Mouse (Mus musculus) testis, adult 2 months (tissue): ENCODE data around the gene Rarb. TPM values are rescaled to one million over a fixed set of nuclear protein-coding genes. Genes with fewer than 3 reads are reported as not detected.

Experiments used
- H3K27ac ChIP-seq: fragments of 200-500 bp; 2 replicates; pipeline ENCODE4 v1.5.1; 2012; ENCODE audit warnings: low read depth, low read length; ENCODE audit not compliant: control insufficient read depth, insufficient read depth
- H3K27me3 ChIP-seq: fragments of 200-500 bp; 2 replicates; pipeline ENCODE4 v1.6.1; 2012; ENCODE audit warnings: mild to moderate bottlenecking, low read length, moderate library complexity; ENCODE audit not compliant: control insufficient read depth, insufficient read depth
- H3K36me3 ChIP-seq: fragments of 200-500 bp; 2 replicates; pipeline ENCODE4 v1.6.1; 2012; ENCODE audit warnings: mild to moderate bottlenecking, low read length; ENCODE audit not compliant: control insufficient read depth, insufficient read depth
- H3K4me1 ChIP-seq: fragments of 200-500 bp; 2 replicates; pipeline ENCODE4 v1.6.1; 2012; ENCODE audit warnings: low read length; ENCODE audit not compliant: control insufficient read depth, insufficient read depth
- H3K4me3 ChIP-seq: fragments of 200-500 bp; 2 replicates; pipeline ENCODE4 v1.5.1; 2012; ENCODE audit warnings: low read depth, mild to moderate bottlenecking, low read length, moderate library complexity, mixed read lengths; ENCODE audit not compliant: control insufficient read depth
- CTCF ChIP-seq: fragments of 200-500 bp; IDR thresholded peaks from 2 replicates; pipeline ENCODE4 v1.5.1; 2012; ENCODE audit warnings: low read depth, mild to moderate bottlenecking, inconsistent platforms, low read length, moderate library complexity; ENCODE audit not compliant: control insufficient read depth, insufficient read depth, insufficient replicate concordance
- POLR2A ChIP-seq: fragments of 200-500 bp; IDR thresholded peaks from 2 replicates; pipeline ENCODE4 v1.6.1; 2012; ENCODE audit warnings: low read depth, mild to moderate bottlenecking, inconsistent platforms, low read length, moderate library complexity; ENCODE audit not compliant: control insufficient read depth
- polyA plus RNA-seq: library from polyadenylated mRNA; depleted of rRNA; stranded (reverse); fragments of >200 nt; gene quantifications from 2 replicates; pipeline ENCODE4 v1.2.3, GENCODE M21; 2012

Rarb gene
- polyA plus RNA-seq, 1 experiment: 5.6 TPM

DNA sequence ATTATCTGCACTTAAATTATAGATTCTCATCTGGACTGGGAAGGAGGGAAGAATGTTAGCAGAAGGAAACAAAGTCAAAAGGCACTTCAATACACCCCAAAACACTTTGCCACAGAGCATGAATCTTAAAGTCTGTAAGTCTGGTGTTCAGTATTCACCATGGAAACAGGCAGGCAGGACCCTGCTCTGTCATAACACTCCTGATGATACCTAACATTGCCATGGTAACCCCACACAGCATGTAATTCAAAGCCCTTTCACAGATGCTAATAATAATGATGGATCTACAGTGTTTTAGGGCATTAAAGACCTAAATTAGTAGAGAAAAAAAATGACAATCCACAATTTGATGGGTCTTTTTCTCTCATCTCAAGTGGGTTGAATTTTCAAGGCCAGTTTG, 301.0 kb downstream of the Rarb start:
- Histone ChIP-seq H3K4me3 (no peak overlapping the region), H3K27ac (no peak overlapping the region), H3K36me3 (no peaks in the 10 kb centered on the region), H3K4me1 (no peaks in the 10 kb centered on the region), H3K27me3 (no peaks in the 10 kb centered on the region)
- TF ChIP-seq CTCF: no peak
- TF ChIP-seq POLR2A: no peak

DNA sequence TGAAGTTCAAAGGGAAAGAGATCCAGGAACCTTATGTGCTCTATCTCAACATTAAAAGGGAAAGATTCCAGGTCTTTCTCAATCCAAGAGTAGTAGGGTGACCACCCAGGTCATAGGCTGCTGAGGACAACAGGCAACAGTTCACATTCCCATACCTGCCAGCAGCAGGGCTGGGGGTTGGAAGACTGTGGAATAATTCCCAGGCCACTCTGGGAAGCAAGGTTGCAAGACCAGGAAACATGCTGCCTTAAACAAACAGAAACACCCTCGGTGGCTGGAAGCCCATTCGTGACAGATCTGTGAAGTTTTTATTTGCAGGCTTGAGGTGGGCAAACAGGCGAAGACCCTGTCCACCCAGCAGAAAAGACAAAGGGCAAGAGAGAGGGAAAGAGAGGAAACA, 303.2 kb downstream of the Rarb start:
- no peaks in the 10 kb centered on the region for H3K36me3 ChIP-seq
- no peak for TF ChIP-seq POLR2A
- TF ChIP-seq CTCF: no peak
- H3K4me1 ChIP-seq: no peaks in the 10 kb centered on the region
- no peak overlapping the region for H3K4me3 ChIP-seq
- no peaks in the 10 kb centered on the region for H3K27me3 ChIP-seq
- H3K27ac ChIP-seq: no peak overlapping the region

DNA sequence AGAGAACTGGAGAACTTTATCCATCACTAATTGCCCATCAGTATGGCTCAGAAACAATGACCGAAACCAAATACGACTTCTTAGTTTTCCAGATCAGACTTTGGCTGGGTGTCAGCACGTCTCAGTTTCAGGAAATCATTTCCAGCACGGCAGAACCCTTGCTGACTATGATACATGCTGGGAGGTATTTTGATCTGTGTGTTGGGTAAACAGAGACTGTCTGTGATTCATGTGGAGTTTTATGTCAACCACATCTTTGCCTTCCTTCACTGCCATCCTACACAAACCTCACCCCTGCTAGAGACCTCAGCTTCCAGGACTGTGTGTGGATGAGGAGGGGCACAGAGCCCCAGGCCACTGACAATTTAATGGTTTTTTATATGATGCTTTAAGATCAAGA, 308.4 kb downstream of the Rarb start:
- no peaks in the 10 kb centered on the region for H3K27me3 ChIP-seq
- H3K36me3 ChIP-seq: no peaks in the 10 kb centered on the region
- TF ChIP-seq CTCF: no peak
- no peak for TF ChIP-seq POLR2A
- no peak overlapping the region for H3K27ac ChIP-seq
- H3K4me1 ChIP-seq: no peaks in the 10 kb centered on the region
- H3K4me3 ChIP-seq: no peak overlapping the region

DNA sequence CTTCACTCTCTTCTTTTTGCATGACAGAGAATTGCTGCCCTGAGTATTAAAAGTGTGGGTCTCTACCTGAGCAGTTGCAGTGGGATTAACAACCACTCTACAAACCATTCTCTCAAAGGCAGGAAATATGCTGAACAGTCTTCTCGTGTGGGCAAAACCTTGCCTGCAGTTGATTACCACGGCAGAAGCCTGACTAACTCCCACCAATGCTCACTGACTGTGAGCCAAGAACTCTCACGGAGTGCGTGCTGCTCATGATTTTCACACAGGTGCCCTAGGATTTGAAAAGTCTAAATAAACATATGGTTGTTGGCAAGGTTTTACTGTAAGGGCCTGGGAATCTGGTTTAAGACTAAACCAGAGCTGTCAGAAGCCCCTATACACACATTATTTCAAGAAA, 309.1 kb downstream of the Rarb start:
- Histone ChIP-seq H3K4me3 (no peak overlapping the region), H3K4me1 (no peaks in the 10 kb centered on the region), H3K27ac (no peak overlapping the region), H3K27me3 (no peaks in the 10 kb centered on the region), H3K36me3 (no peaks in the 10 kb centered on the region)
- TF ChIP-seq POLR2A (no peak), CTCF (no peak)

DNA sequence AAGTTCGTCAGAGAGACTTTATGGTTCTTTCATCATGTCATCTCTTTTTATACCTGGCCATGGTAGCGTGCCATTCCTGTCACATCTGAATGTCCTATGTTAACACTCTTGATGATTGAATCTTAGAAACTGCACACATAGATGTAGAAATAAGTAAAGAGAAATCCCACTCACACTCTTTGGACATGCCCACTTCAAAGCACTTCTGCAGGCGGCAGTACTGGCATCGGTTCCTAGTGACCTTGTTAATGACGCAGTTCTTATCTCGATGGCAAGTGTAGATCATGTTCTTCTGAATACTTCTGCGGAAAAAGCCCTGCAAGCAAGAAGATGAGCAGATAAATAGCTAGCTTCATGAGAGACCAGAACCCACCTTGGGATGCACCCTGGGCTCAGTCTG, 310.2 kb downstream of the Rarb start:
- Histone ChIP-seq H3K4me1 (no peaks in the 10 kb centered on the region), H3K27ac (no peak overlapping the region), H3K4me3 (no peak overlapping the region), H3K27me3 (no peaks in the 10 kb centered on the region), H3K36me3 (no peaks in the 10 kb centered on the region)
- TF ChIP-seq CTCF (no peak), POLR2A (no peak)

DNA sequence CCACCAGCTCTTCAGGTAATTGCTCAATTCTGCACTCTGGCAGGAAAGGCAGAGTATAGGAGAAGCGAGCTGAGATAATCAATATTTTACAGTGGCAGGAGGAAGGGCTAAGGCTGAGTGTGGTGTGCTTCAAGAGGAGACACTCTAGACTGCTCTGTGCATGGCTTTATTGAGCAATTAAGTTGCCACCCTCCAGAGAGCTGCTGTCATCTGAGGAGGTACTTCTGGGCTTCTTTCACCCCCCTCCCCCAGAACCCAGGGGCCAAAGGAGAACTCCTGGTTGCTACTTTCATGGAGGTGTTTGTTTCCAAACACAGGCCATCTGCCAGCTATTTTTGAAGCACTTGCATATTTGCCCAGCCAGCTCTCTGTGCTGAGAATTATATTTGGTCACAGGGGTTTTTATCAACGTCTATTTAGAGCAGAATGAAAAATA, 321.7 kb downstream of the Rarb start:
- H3K4me1 ChIP-seq: no peaks in the 10 kb centered on the region
- no peak overlapping the region for H3K27ac ChIP-seq
- H3K36me3 ChIP-seq: no peaks in the 10 kb centered on the region
- no peak overlapping the region for H3K4me3 ChIP-seq
- H3K27me3 ChIP-seq: no peaks in the 10 kb centered on the region
- TF ChIP-seq POLR2A: no peak
- no peak for TF ChIP-seq CTCF

DNA sequence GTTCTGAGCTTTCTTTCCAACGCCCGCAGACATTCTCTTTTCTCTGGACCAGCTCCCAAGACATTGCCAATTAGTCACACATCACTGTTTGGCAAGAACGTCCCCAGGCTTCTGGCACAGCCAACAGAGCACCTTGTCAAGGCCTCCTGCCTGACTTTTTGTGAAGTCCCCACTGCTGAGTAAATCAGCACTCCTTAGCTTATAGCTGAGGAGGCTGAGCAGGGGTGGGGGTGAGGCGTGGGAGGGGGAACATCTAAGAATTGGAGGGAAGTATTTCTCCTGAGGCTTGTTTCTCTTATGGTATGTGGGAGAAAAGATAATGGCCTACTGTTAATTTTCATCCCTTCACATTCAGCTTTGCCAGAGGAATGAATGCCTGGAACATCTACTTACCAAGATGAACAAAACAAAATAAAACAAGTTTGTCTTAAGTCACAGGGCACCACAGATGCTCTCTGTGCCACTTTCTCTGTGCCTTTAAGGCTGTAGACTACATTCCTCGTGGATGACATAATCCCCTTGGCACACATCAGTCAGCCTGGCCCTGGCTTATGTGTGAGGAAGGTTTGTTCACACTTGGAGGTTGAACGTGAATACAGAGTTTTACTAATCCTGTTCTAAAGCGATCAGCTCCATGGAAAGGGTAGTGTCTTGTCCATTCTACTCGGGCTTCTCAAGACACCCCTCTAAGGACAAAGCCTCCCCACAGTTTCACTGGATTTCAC, 335.1 kb downstream of the Rarb start:
- H3K4me3 ChIP-seq: no peak overlapping the region
- H3K27ac ChIP-seq: no peak overlapping the region

More for the DNA sequence above, 335.1 kb downstream of the Rarb start:
- TF ChIP-seq POLR2A (no peak), CTCF (no peak)
- Histone ChIP-seq H3K4me1 (no peaks in the 10 kb centered on the region), H3K36me3 (no peaks in the 10 kb centered on the region), H3K27me3 (no peaks in the 10 kb centered on the region)
